Mouse (Mus musculus): ENCODE data around the gene Mamstr.

DNA sequence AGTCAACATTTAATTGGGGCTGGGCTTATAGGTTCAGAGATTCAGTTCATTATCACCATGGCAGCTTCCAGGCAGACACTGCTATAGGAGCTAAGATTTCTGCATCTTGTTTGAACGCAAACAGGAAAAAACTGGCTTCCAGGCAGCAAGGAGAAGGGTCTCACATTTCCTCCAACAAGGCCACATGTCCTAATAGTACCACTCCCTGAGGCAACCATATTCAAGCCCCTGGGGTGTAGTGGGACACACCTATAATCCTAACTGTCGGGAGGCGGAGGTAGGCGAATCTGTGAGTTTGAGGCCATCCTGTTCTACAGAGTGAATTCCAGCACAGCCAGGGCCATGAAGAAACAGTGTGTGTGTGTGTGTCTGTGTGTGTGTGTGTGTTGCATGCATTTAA lies 44.6 kb upstream of the Mamstr start:
- TF ChIP-seq POLR2A (IDR thresholded peaks at IDR 0.05; ENCODE audit: borderline replicate concordance, insufficient read depth, low read length) (no peak), CTCF (IDR thresholded peaks at IDR 0.05; ENCODE audit: borderline replicate concordance, insufficient read depth, low read depth, low read length) (no peak)
